Mouse (Mus musculus) heart, postnatal 4 days (tissue): ENCODE measurements at regions not wholly inside any gene's neighbourhood (a gene's known extent, or its start where the extent isn't known, plus 50 kb on each side); places are given as distances from the start of the nearest gene placed in this dataset.

ENCODE experiments used
- DNase-seq: peaks from one replicate; pipeline ENCODE4 v3.0.0; 2021

- no peak for DNase-seq
Observed at GRCm38 (mm10) chr13:84025348-84025747, 196.7 kb upstream of the Tmem161b start.

GRCm38 (mm10) chr13:84047736-84048135 lies 174.4 kb upstream of the Tmem161b start:
- no peak for DNase-seq

- DNase-seq: no peak
Observed at GRCm38 (mm10) chr13:84052221-84052620, 169.9 kb upstream of the Tmem161b start.

- no peak for DNase-seq
Observed at GRCm38 (mm10) chr13:84054956-84055355, 167.1 kb upstream of the Tmem161b start.

- no peak for DNase-seq
Observed at GRCm38 (mm10) chr13:84055576-84055975, 166.5 kb upstream of the Tmem161b start.

- DNase-seq: no peak
Observed at GRCm38 (mm10) chr13:84056451-84056850, 165.6 kb upstream of the Tmem161b start.

GRCm38 (mm10) chr13:84056998-84057397 lies 165.1 kb upstream of the Tmem161b start:
- no peak for DNase-seq

- DNase-seq: no peak
Observed at GRCm38 (mm10) chr13:84057456-84057855, 164.6 kb upstream of the Tmem161b start.

- no peak for DNase-seq
Observed at GRCm38 (mm10) chr13:84058251-84058650, 163.8 kb upstream of the Tmem161b start.

- no peak for DNase-seq
Observed at GRCm38 (mm10) chr13:84059031-84059651, 163.0 kb upstream of the Tmem161b start.

- no peak for DNase-seq
Observed at GRCm38 (mm10) chr13:84059661-84060452, 162.2 kb upstream of the Tmem161b start.

- no peak for DNase-seq
Observed at GRCm38 (mm10) chr13:84060453-84060834, 161.7 kb upstream of the Tmem161b start.

GRCm38 (mm10) chr13:84060906-84061305 lies 161.2 kb upstream of the Tmem161b start:
- DNase-seq: no peak

GRCm38 (mm10) chr13:84061820-84062480 lies 160.1 kb upstream of the Tmem161b start:
- no peak for DNase-seq

- no peak for DNase-seq
Observed at GRCm38 (mm10) chr13:84062616-84063015, 159.5 kb upstream of the Tmem161b start.

GRCm38 (mm10) chr13:84063406-84063805 lies 158.7 kb upstream of the Tmem161b start:
- no peak for DNase-seq

GRCm38 (mm10) chr13:84064291-84064940 lies 157.7 kb upstream of the Tmem161b start:
- no peak for DNase-seq

- no peak for DNase-seq
Observed at GRCm38 (mm10) chr13:84065256-84065898, 156.7 kb upstream of the Tmem161b start.

- DNase-seq: no peak
Observed at GRCm38 (mm10) chr13:84066211-84066959, 155.7 kb upstream of the Tmem161b start.

- no peak for DNase-seq
Observed at GRCm38 (mm10) chr13:84066960-84067665, 155.0 kb upstream of the Tmem161b start.

- DNase-seq: no peak
Observed at GRCm38 (mm10) chr13:84068365-84068764, 153.7 kb upstream of the Tmem161b start.
